Mouse (Mus musculus): ENCODE data around the gene Lclat1.

GRCm38 (mm10) chr17:73060897-73061252, 46.9 kb upstream of the Lclat1 start:
- TF ChIP-seq POLR2A (IDR thresholded peaks at IDR 0.05; ENCODE audit: control insufficient read depth in 1 of 2, insufficient read depth in 1 of 2, low read depth in 1 of 2, low read length in 2 of 2, poor library complexity in 1 of 2) (no peak), CTCF (IDR thresholded peaks at IDR 0.05 in 2 of 3, conservative IDR thresholded peaks at IDR 0.05 in 1 of 3; ENCODE audit: control insufficient read depth in 1 of 3, insufficient read depth in 1 of 3, low read depth in 2 of 3, low read length in 3 of 3, poor library complexity in 1 of 3, severe bottlenecking in 1 of 3) (no peak), CHD1 (IDR thresholded peaks at IDR 0.05; ENCODE audit: low read depth, low read length) (no peak), POLR2AphosphoS5 (IDR thresholded peaks at IDR 0.05; ENCODE audit: borderline replicate concordance, low read depth, low read length) (no peak), RAD21 (IDR thresholded peaks at IDR 0.05; ENCODE audit: low read depth, low read length) (no peak)

Data from MEL (cell line).